ENCODE assay signal across 29 mouse cellular contexts in genomic region chr19:38000990-38001389, GRCm38 (mm10). TPM values are rescaled to one million over a fixed set of nuclear protein-coding genes. Genes with fewer than 3 reads are reported as not detected.
"Had no signal": no experiment of that assay in that cellular context is flagged by ENCODE, and none has a peak within 500 bp of the region (broad histone marks: within the 10 kb centered on the region; RNA-seq: fewer than 3 reads in every experiment).

No protein-coding gene starts in this region.

- H3K27ac ChIP-seq: left cerebral cortex, adult 2 months; limb, embryonic 10.5 days; limb, embryonic 12.5 days; limb, embryonic 13.5 days; limb, embryonic 15.5 days; liver, embryonic 12.5 days; liver, embryonic 13.5 days; liver, embryonic 14.5 days; liver, embryonic 15.5 days; lung, embryonic 15.5 days; macrophage; midbrain, embryonic 10.5 days; midbrain, embryonic 12.5 days; midbrain, embryonic 13.5 days; midbrain, embryonic 15.5 days had no signal

- H3K4me1 ChIP-seq: liver, embryonic 12.5 days; liver, embryonic 15.5 days; megakaryocyte, embryonic 14.5 days; midbrain, embryonic 12.5 days; midbrain, embryonic 13.5 days; midbrain, embryonic 15.5 days had no signal

- H3K4me2 ChIP-seq: limb, embryonic 12.5 days; limb, embryonic 13.5 days; limb, embryonic 15.5 days; liver, embryonic 12.5 days; liver, embryonic 13.5 days; liver, embryonic 15.5 days; lung, embryonic 14.5 days; lung, embryonic 15.5 days; midbrain, embryonic 11.5 days; midbrain, embryonic 12.5 days; midbrain, embryonic 13.5 days; midbrain, embryonic 15.5 days had no signal

- H3K27me3 ChIP-seq: limb, embryonic 12.5 days; limb, embryonic 13.5 days; limb, embryonic 15.5 days; liver, embryonic 12.5 days; liver, embryonic 13.5 days; liver, embryonic 15.5 days; lung, embryonic 15.5 days; midbrain, embryonic 12.5 days; midbrain, embryonic 13.5 days; midbrain, embryonic 15.5 days had no signal

- H3K9me3 ChIP-seq: limb, embryonic 10.5 days; limb, embryonic 12.5 days; limb, embryonic 13.5 days; limb, embryonic 15.5 days; liver, embryonic 12.5 days; liver, embryonic 13.5 days; liver, embryonic 15.5 days; lung, embryonic 15.5 days; midbrain, embryonic 10.5 days; midbrain, embryonic 12.5 days; midbrain, embryonic 13.5 days; midbrain, embryonic 15.5 days had no signal

- H3K4me3 ChIP-seq: left cerebral cortex, adult 2 months; limb, embryonic 10.5 days; limb, embryonic 12.5 days; limb, embryonic 13.5 days; limb, embryonic 15.5 days; liver, embryonic 12.5 days; liver, embryonic 13.5 days; liver, embryonic 15.5 days; lung, embryonic 15.5 days; megakaryocyte, embryonic 14.5 days; midbrain, embryonic 10.5 days; midbrain, embryonic 12.5 days; midbrain, embryonic 13.5 days; midbrain, embryonic 15.5 days; myocyte had no signal

- ATAC-seq: liver, embryonic 12.5 days; midbrain, embryonic 13.5 days; midbrain, embryonic 15.5 days; midbrain, embryonic 16.5 days had no signal

- H3K36me3 ChIP-seq: limb, embryonic 10.5 days; limb, embryonic 12.5 days; limb, embryonic 13.5 days; limb, embryonic 15.5 days; liver, embryonic 12.5 days; liver, embryonic 13.5 days; liver, embryonic 15.5 days; lung, embryonic 15.5 days; midbrain, embryonic 10.5 days; midbrain, embryonic 12.5 days; midbrain, embryonic 13.5 days; midbrain, embryonic 15.5 days had no signal

- H3K9ac ChIP-seq: limb, embryonic 12.5 days; limb, embryonic 13.5 days; limb, embryonic 15.5 days; liver, embryonic 12.5 days; liver, embryonic 13.5 days; liver, embryonic 14.5 days; liver, embryonic 15.5 days; lung, embryonic 14.5 days; lung, embryonic 15.5 days; midbrain, embryonic 12.5 days; midbrain, embryonic 13.5 days; midbrain, embryonic 15.5 days had no signal

- DNase-seq: left cerebral cortex, postnatal 4 days; liver; liver, embryonic 13.5 days; lung, adult 18-20 months; lung, adult 2 months; lung, embryonic 14.5 days; lung, postnatal 10 days; lung, postnatal 14 days; lung, postnatal 36 days; midbrain, embryonic 14.5 days had no signal

RNA-seq across cellular contexts. Expression of gene Cep55, which starts 53.8 kb away (rescaled TPM):
- total RNA-seq: left cerebral cortex, adult 18-20 months had no signal
